Mouse (Mus musculus) testis, adult 2 months (tissue): ENCODE results near the gene 4933425L06Rik.

Experiments
- CTCF ChIP-seq: fragments of 200-500 bp; IDR thresholded peaks from 2 replicates; pipeline ENCODE4 v1.5.1; 2012; ENCODE audit warnings: low read depth, mild to moderate bottlenecking, inconsistent platforms, low read length, moderate library complexity; ENCODE audit not compliant: control insufficient read depth, insufficient read depth, insufficient replicate concordance
- POLR2A ChIP-seq: fragments of 200-500 bp; IDR thresholded peaks from 2 replicates; pipeline ENCODE4 v1.6.1; 2012; ENCODE audit warnings: low read depth, mild to moderate bottlenecking, inconsistent platforms, low read length, moderate library complexity; ENCODE audit not compliant: control insufficient read depth

- TF ChIP-seq CTCF (no peak), POLR2A (no peak)
These were observed 15.8 kb upstream of the 4933425L06Rik start for GRCm38 (mm10) chr13:105066119-105066518.
